Mouse (Mus musculus) A20 (cell line): Measurements from ENCODE around the gene Vmn2r69.

Experiments
- DNase-seq: peaks from one replicate; pipeline ENCODE4 v3.0.0-alpha.2; 2011; ENCODE audit warnings: low read depth, low spot score

The Vmn2r69 gene

DNA sequence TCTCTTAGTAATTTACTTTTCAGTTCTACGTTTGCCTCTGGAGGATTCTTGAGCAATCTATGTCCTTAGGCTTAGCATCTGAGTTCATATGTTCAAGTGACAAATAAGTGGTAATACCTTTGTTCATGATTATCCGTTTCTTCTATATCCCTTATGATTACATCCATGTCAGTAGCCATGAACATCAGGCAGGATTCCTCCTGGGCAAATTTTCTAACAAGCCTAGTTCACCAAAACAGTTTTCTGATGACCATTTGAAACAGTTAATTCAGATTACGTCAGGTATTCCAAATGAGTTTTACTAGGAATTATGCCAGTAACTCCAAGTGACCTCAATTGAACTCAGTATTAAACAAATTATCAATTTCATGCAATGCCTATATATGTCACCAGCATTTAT, at the start of gene Vmn2r69:
Gene Vmn2r69 (minus strand): TSS at position 101 of the 400 bp plus-strand sequence.
- no peak for DNase-seq
